8 mouse cellular contexts compared by ENCODE assay signal in genomic region chr16:16526097-16526740, GRCm38 (mm10).
DNase-seq lines count a peak whose midpoint lies in the region; ATAC-seq lines count a peak whose summit lies in the region.

No protein-coding gene starts in this region.

- no peaks in the 10 kb centered on the region for H3K27me3 ChIP-seq in limb, embryonic 12.5 days
- H3K27me3 ChIP-seq in limb, embryonic 10.5 days (ENCODE audit: low read depth, poor library complexity, severe bottlenecking), result no peaks in the 10 kb centered on the region
- no peaks in the 10 kb centered on the region for H3K27me3 ChIP-seq in limb, embryonic 15.5 days

- intact Hi-C loops in left cerebral cortex, postnatal 10 days (cut with DNase I), result no loop called here

- no peaks in the 10 kb centered on the region for H3K9me3 ChIP-seq in limb, embryonic 12.5 days
- no peaks in the 10 kb centered on the region for H3K9me3 ChIP-seq in limb, embryonic 10.5 days (replicated peaks)
- H3K9me3 ChIP-seq in limb, embryonic 15.5 days, result no peaks in the 10 kb centered on the region

- peaks cover 21% of the 10 kb centered on the region for H3K4me1 ChIP-seq in limb, embryonic 12.5 days (replicated peaks)
- H3K4me1 ChIP-seq in limb, embryonic 10.5 days, result peaks cover 11% of the 10 kb centered on the region; the same call in 1 of the 2 replicates
- H3K4me1 ChIP-seq in limb, embryonic 15.5 days, result peaks cover 3% of the 10 kb centered on the region

- no peak overlapping the region for H3K4me2 ChIP-seq in limb, embryonic 12.5 days
- H3K4me2 ChIP-seq in limb, embryonic 15.5 days, result no peak overlapping the region

- ATAC-seq in limb, embryonic 12.5 days (ENCODE audit: insufficient number of reproducible peaks, insufficient read depth, low FRiP score, low TSS enrichment, low read depth), result no peak
- ATAC-seq in limb, embryonic 15.5 days (ENCODE audit: insufficient number of reproducible peaks, low FRiP score, low TSS enrichment, low read depth), result no peak

- WGBS in limb, embryonic 12.5 days, result 77% methylated on average over 6 of the region's 6 CpGs
- 90% methylated on average over 6 of the region's 6 CpGs for WGBS in limb, embryonic 10.5 days
- WGBS in limb, embryonic 15.5 days, result 66% methylated on average over 6 of the region's 6 CpGs

- H3K9ac ChIP-seq in limb, embryonic 12.5 days (replicated peaks), result no peak overlapping the region
- H3K9ac ChIP-seq in limb, embryonic 15.5 days, result no peak overlapping the region

- H3K27ac ChIP-seq in limb, embryonic 12.5 days, result peak overlapping the region; percentile 42; the same call in 1 of the 2 replicates
- H3K27ac ChIP-seq in limb, embryonic 10.5 days, result no peak overlapping the region
- 0 out of 2 replicates have a peak overlapping the region, but pooled peaks have one; percentile 34 for H3K27ac ChIP-seq in limb, embryonic 15.5 days

- no peaks in the 10 kb centered on the region for H3K36me3 ChIP-seq in limb, embryonic 12.5 days
- no peaks in the 10 kb centered on the region for H3K36me3 ChIP-seq in limb, embryonic 10.5 days
- no peaks in the 10 kb centered on the region for H3K36me3 ChIP-seq in limb, embryonic 15.5 days

- DNase-seq in limb, embryonic 10.5 days (ENCODE audit: low spot score), result no peak
- DNase-seq in adrenal gland, postnatal 14 days, result peak; percentile 43
- peak; percentile 24 for DNase-seq in heart, adult 8-10 months (ENCODE audit: low spot score)
- no peak for DNase-seq in MN1 (ENCODE audit: low spot score)
- no peak for DNase-seq in left cerebral cortex, adult 9 months (ENCODE audit: low spot score in 2 of 2)
- no peak for DNase-seq in left cerebral cortex, postnatal 10 days (ENCODE audit: extremely low spot score in 1 of 2, low spot score in 2 of 2)

- H3K4me3 ChIP-seq in limb, embryonic 12.5 days (replicated peaks), result no peak overlapping the region
- no peak overlapping the region for H3K4me3 ChIP-seq in limb, embryonic 10.5 days
- no peak overlapping the region for H3K4me3 ChIP-seq in limb, embryonic 15.5 days

Comparison
In these comparisons a context has a peak if more than half of its experiments do, and no peak if none do; other contexts are left out.
1. DNase-seq: peak in adrenal gland, postnatal 14 days (single experiment) and heart, adult 8-10 months (single experiment); none in limb, embryonic 10.5 days (single experiment), MN1 (single experiment), left cerebral cortex, adult 9 months (0 of 2) and left cerebral cortex, postnatal 10 days (0 of 2).